Mouse (Mus musculus) liver, postnatal 0 days (tissue): ENCODE measurements around the gene Rps8.

Experiments used
- CTCF ChIP-seq: sonication (generic); IDR thresholded peaks from 2 replicates; pipeline ENCODE4 v1.5.1; 2016; ENCODE audit warnings: antibody characterized with exemption, low read depth
- EP300 ChIP-seq: IDR thresholded peaks from 2 replicates; pipeline ENCODE4 v1.6.1; 2016; ENCODE audit warnings: antibody characterized with exemption, low read depth, mild to moderate bottlenecking

GRCm38 (mm10) chr4:117156372-117156771 is 329 bp upstream of the Rps8 start:
- TF ChIP-seq CTCF (no peak), EP300 (no peak)
